Mouse (Mus musculus): ENCODE data around the gene Htra2. TPM values are rescaled to one million over a fixed set of nuclear protein-coding genes. Genes with fewer than 3 reads are reported as not detected.

The Htra2 gene
- polyA plus RNA-seq, 1 experiment = 58.2 TPM

GRCm38 (mm10) chr6:83006114-83006513 is 49.0 kb downstream of the Htra2 start:
- no peak for DNase-seq
- Histone ChIP-seq H3K27ac (ENCODE audit: insufficient read depth, low read length) (no peak overlapping the region), H3K4me3 (replicated peaks; ENCODE audit: insufficient read depth, low read depth, low read length) (no peak overlapping the region), H3K4me1 (ENCODE audit: control insufficient read depth, insufficient read depth, low read length) (no peaks in the 10 kb centered on the region), H3K27me3 (ENCODE audit: control insufficient read depth, insufficient read depth, low read length) (no peaks in the 10 kb centered on the region)
- 81% methylated on average over 6 of the region's 6 CpGs for WGBS
- TF ChIP-seq CTCF (IDR thresholded peaks at IDR 0.05; ENCODE audit: borderline replicate concordance, insufficient read depth, low read depth, low read length) (no peak), POLR2A (IDR thresholded peaks at IDR 0.05; ENCODE audit: borderline replicate concordance, insufficient read depth, low read length) (no peak)

DNA sequence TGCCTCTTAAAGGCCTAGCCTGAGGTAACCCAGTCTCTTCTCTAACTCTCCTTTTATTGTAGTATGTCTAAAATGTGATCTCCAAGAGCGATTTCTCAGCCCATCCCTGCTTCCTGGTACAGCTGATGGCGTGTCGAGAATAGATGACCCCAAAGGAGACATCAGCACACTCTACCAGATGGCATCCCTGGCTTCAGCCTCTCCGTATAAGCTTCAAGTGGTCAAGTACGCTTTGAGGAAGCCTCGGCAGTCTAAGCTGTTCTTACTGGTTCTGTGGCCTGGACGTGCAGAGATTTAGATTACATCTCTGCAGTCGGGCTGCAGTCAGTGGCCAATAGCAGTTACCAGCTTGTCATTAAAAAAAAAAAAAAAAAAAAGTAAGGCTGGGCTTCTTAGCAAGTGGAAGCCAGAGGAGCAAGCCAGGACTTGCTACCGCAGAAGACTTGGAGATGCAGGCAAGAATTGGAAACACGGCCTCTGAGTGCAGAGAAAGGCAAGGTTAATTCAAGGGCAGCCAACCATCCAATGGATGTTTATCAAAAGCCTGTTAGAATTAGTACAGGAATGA is 49.5 kb downstream of the Htra2 start:
- no peaks in the 10 kb centered on the region for H3K4me1 ChIP-seq (ENCODE audit: control insufficient read depth, insufficient read depth, low read length)
- no peaks in the 10 kb centered on the region for H3K27me3 ChIP-seq (ENCODE audit: control insufficient read depth, insufficient read depth, low read length)
- no peak overlapping the region for H3K4me3 ChIP-seq (replicated peaks; ENCODE audit: insufficient read depth, low read depth, low read length)
- WGBS = 81% methylated on average over 10 of the region's 10 CpGs
- no peak for TF ChIP-seq POLR2A (IDR thresholded peaks at IDR 0.05; ENCODE audit: borderline replicate concordance, insufficient read depth, low read length)
- TF ChIP-seq CTCF (IDR thresholded peaks at IDR 0.05; ENCODE audit: borderline replicate concordance, insufficient read depth, low read depth, low read length) = no peak
- DNase-seq = no peak
- H3K27ac ChIP-seq (ENCODE audit: insufficient read depth, low read length) = no peak overlapping the region

- no peaks in the 10 kb centered on the region for H3K4me1 ChIP-seq (ENCODE audit: control insufficient read depth, insufficient read depth, low read length)
- no peak for TF ChIP-seq CTCF (IDR thresholded peaks at IDR 0.05; ENCODE audit: borderline replicate concordance, insufficient read depth, low read depth, low read length)
- no peak for TF ChIP-seq POLR2A (IDR thresholded peaks at IDR 0.05; ENCODE audit: borderline replicate concordance, insufficient read depth, low read length)
- no peak overlapping the region for H3K27ac ChIP-seq (ENCODE audit: insufficient read depth, low read length)
- no peak for DNase-seq
- H3K4me3 ChIP-seq (replicated peaks; ENCODE audit: insufficient read depth, low read depth, low read length) = no peak overlapping the region
- H3K27me3 ChIP-seq (ENCODE audit: control insufficient read depth, insufficient read depth, low read length) = no peaks in the 10 kb centered on the region
- 48% methylated on average over 7 of the region's 7 CpGs for WGBS
These were observed 50.2 kb downstream of the Htra2 start for GRCm38 (mm10) chr6:83004872-83005271.

DNA sequence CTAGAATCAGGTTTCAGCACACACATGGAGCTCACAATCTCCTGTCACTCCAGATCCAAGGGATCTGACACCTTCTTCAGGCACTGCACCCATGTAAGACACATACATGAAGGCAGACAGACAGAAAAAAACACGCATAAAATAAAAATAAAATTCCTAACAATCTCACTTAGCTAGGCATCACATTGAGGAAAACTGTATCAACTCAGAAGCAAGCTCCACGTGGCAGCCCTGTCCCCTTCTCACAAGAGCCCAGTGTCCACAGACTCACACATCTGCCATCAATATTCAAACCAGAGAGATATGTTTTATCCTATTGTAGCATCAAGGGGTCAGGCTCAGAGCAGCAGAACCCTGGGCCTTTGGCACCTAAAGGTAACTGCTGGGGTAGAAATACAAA is 50.8 kb downstream of the Htra2 start:
- Histone ChIP-seq H3K27ac (ENCODE audit: insufficient read depth, low read length) (no peak overlapping the region), H3K4me3 (replicated peaks; ENCODE audit: insufficient read depth, low read depth, low read length) (no peak overlapping the region), H3K4me1 (ENCODE audit: control insufficient read depth, insufficient read depth, low read length) (no peaks in the 10 kb centered on the region), H3K27me3 (ENCODE audit: control insufficient read depth, insufficient read depth, low read length) (no peaks in the 10 kb centered on the region)
- 71% methylated on average over 2 of the region's 2 CpGs for WGBS
- TF ChIP-seq POLR2A (IDR thresholded peaks at IDR 0.05; ENCODE audit: borderline replicate concordance, insufficient read depth, low read length) (no peak), CTCF (IDR thresholded peaks at IDR 0.05; ENCODE audit: borderline replicate concordance, insufficient read depth, low read depth, low read length) (no peak)
- DNase-seq = no peak

GRCm38 (mm10) chr6:83003850-83004249 is 51.2 kb downstream of the Htra2 start:
- H3K27me3 ChIP-seq (ENCODE audit: control insufficient read depth, insufficient read depth, low read length) = no peaks in the 10 kb centered on the region
- TF ChIP-seq CTCF (IDR thresholded peaks at IDR 0.05; ENCODE audit: borderline replicate concordance, insufficient read depth, low read depth, low read length) (no peak), POLR2A (IDR thresholded peaks at IDR 0.05; ENCODE audit: borderline replicate concordance, insufficient read depth, low read length) (no peak)
- DNase-seq = no peak
- H3K4me1 ChIP-seq (ENCODE audit: control insufficient read depth, insufficient read depth, low read length) = no peaks in the 10 kb centered on the region
- H3K27ac ChIP-seq (ENCODE audit: insufficient read depth, low read length) = no peak overlapping the region
- no peak overlapping the region for H3K4me3 ChIP-seq (replicated peaks; ENCODE audit: insufficient read depth, low read depth, low read length)
- WGBS = 80% methylated on average over 5 of the region's 5 CpGs

GRCm38 (mm10) chr6:83003082-83003481 is 52.0 kb downstream of the Htra2 start:
- no peaks in the 10 kb centered on the region for H3K4me1 ChIP-seq (ENCODE audit: control insufficient read depth, insufficient read depth, low read length)
- WGBS = 88% methylated on average over 1 of the region's 1 CpGs
- no peak overlapping the region for H3K27ac ChIP-seq (ENCODE audit: insufficient read depth, low read length)
- no peak overlapping the region for H3K4me3 ChIP-seq (replicated peaks; ENCODE audit: insufficient read depth, low read depth, low read length)
- DNase-seq = no peak
- no peaks in the 10 kb centered on the region for H3K27me3 ChIP-seq (ENCODE audit: control insufficient read depth, insufficient read depth, low read length)
- TF ChIP-seq POLR2A (IDR thresholded peaks at IDR 0.05; ENCODE audit: borderline replicate concordance, insufficient read depth, low read length) (no peak), CTCF (IDR thresholded peaks at IDR 0.05; ENCODE audit: borderline replicate concordance, insufficient read depth, low read depth, low read length) (no peak)

Other genes with a start within 250 kb of the Htra2 start
- 44.7 and 52.5 TPM in 2 replicates for gene Sema4f, start 115.5 kb downstream of the Htra2 start, polyA plus RNA-seq (2012; rRNA removed)
- gene M1ap, start 108.4 kb downstream of the Htra2 start, polyA plus RNA-seq (2012; rRNA removed) = 0.11 and 0.21 TPM in 2 replicates
- gene Dok1, start 21.8 kb downstream of the Htra2 start, polyA plus RNA-seq (2012; rRNA removed) = 1.7 and 2.1 TPM in 2 replicates
- gene Loxl3, start 21.1 kb downstream of the Htra2 start, polyA plus RNA-seq (2012; rRNA removed) = 3.5 and 3.8 TPM in 2 replicates
- 271 and 276 TPM in 2 replicates for gene Aup1, start 752 bp downstream of the Htra2 start, polyA plus RNA-seq (2012; rRNA removed)
- gene Dqx1, start 2.6 kb upstream of the Htra2 start, polyA plus RNA-seq (2012; rRNA removed) = 0.92 and 0.93 TPM in 2 replicates
- not detected in 2 replicates for gene Tlx2, start 15.0 kb upstream of the Htra2 start, polyA plus RNA-seq (2012; rRNA removed)
- 57.5 and 61.6 TPM in 2 replicates for gene Pcgf1, start 22.6 kb upstream of the Htra2 start, polyA plus RNA-seq (2012; rRNA removed)
- gene Lbx2, start 31.1 kb upstream of the Htra2 start, polyA plus RNA-seq (2012; rRNA removed) = 0.28 TPM in 1 of 2 replicates, not detected in the other
- 9.1 and 12.4 TPM in 2 replicates for gene Ccdc142, start 46.3 kb upstream of the Htra2 start, polyA plus RNA-seq (2012; rRNA removed)
- 9.9 TPM in 2 replicates for gene Gm42688, start 46.3 kb upstream of the Htra2 start, polyA plus RNA-seq (2012; rRNA removed)
- gene Mrpl53, start 53.8 kb upstream of the Htra2 start, polyA plus RNA-seq (2012; rRNA removed) = 109 and 114 TPM in 2 replicates
- 31.7 and 33.5 TPM in 2 replicates for gene Mogs, start 60.2 kb upstream of the Htra2 start, polyA plus RNA-seq (2012; rRNA removed)
- 88.2 and 93.1 TPM in 2 replicates for gene Wbp1, start 66.3 kb upstream of the Htra2 start, polyA plus RNA-seq (2012; rRNA removed)
- 25.1 and 25.3 TPM in 2 replicates for gene Ino80b, start 70.2 kb upstream of the Htra2 start, polyA plus RNA-seq (2012; rRNA removed)
- 88.8 and 97.2 TPM in 2 replicates for gene Rtkn, start 80.2 kb upstream of the Htra2 start, polyA plus RNA-seq (2012; rRNA removed)
- gene Wdr54, start 101.1 kb upstream of the Htra2 start, polyA plus RNA-seq (2012; rRNA removed) = 22.7 and 29.1 TPM in 2 replicates
- gene 1700003E16Rik, start 101.1 kb upstream of the Htra2 start, polyA plus RNA-seq (2012; rRNA removed) = 6.6 and 8.1 TPM in 2 replicates
- gene Dctn1, start 110.6 kb upstream of the Htra2 start, polyA plus RNA-seq (2012; rRNA removed) = 394 and 406 TPM in 2 replicates
- gene Slc4a5, start 164.6 kb upstream of the Htra2 start, polyA plus RNA-seq (2012; rRNA removed) = 2.8 and 5.8 TPM in 2 replicates